Mouse (Mus musculus) embryo, embryonic 11 days (tissue): ENCODE measurements around the gene 1810049J17Rik.
A peak's percentile ranks its signal among the peaks of the same experiment; 100 is the strongest.
"Not testable (repeated sequence)": the region's sequence is repeated elsewhere in the genome, so short reads cannot be mapped to it uniquely, and the experiment has no call there.

Experiments used
- DNase-seq: peaks from one replicate; pipeline ENCODE4 v3.0.0-alpha.2; 2015

1810049J17Rik gene

DNA sequence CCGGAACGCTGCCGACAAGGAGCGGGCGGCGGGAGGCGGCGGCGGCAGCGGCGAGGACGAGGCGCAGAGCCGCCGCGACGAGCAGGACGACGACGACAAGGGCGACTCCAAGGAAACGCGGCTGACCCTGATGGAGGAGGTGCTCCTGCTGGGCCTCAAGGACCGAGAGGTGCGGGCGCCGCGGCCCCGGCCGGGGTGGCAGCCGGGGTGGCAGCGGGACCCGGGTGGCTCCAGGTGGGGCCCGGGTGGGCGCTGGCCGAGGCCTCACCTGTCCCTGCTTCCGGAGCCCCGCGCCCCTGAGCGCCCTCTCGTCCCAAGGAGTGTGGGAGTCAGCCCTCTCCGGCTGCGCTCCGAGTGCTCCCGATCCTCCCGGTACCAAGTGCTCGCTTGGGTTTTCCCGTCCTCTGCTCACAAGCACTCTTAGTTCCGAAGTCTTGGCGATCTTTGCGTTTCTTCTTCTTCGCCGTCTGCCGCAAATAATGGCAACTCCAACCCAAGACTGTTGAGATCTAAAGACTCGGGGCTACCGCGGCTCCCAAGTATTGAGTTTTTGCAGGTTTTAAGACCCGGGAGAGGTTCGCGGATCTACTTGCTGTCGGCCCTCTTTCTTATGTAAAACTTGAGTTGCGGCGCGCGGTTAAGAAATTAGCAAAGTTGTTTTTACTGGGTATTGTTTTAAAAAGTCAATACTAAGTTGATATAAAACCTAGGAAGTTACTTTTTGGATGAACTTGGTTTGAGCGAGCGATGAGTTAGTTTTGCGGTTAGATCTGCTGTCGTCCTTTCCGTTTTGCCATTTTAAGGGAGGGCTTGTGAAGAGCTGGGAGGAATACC, at the start of gene 1810049J17Rik:
Gene 1810049J17Rik (minus strand): TSS at position 112 of the 834 bp plus-strand sequence.
- DNase-seq: peak; percentile 63

DNA sequence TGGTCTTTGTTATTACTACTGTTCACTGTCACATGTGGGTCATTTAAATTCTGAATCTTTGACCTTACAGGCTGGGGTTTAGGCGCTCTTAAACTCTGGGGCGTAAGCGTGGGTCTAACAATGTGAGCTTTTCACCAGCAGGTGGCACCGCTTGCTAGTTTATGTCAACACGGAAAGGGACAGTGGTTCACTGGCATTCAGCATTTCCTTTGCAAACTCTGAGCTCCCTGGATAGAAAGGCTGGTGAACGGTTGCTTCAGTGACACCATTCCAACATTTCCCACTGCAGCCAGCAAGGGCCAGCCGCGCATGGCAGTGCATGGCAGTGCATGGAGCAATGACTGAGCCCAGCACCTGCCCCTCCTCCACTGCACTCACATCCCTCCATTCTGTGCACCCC, 49.5 kb upstream of the 1810049J17Rik start:
- DNase-seq: peak; percentile 90

DNA sequence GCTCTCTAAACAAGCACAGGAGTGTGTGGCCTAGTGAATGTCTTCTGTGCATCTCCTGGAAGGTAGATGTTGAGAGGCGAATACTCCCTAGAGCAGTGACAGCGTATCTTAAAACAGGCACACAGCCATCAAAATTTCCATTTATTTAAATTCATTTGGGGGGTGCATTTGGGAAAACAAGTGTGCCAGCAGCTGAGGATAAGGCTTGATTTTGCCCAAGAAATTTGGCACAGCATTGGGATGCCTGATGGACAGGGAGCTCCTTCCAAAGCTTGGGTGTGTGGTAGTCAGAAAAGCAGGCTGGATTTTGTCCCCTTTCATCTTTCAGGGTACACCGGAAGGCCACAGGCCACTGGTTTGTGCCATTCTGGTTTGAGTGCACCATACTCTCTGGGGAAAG, 48.4 kb upstream of the 1810049J17Rik start:
- DNase-seq: no peak

DNA sequence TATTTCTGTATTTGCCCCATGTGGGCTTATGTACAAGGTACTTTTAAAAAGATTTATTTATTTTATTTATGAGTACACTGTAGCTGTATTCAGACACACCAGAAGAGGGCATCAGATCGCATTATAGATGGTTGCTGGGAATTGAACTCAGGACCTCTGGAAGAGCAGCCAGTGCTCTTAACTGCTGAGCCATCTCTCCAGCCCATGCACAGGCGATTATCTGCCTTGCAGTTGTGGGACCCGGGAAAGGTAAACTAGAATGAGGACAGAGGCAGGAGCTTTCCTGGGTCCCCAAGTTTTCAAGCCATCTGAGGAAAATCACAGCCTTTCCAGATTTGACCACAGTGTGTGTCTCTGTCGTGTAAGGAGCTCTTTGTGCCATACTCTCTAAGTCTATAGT, 47.2 kb upstream of the 1810049J17Rik start:
- DNase-seq: no peak

DNA sequence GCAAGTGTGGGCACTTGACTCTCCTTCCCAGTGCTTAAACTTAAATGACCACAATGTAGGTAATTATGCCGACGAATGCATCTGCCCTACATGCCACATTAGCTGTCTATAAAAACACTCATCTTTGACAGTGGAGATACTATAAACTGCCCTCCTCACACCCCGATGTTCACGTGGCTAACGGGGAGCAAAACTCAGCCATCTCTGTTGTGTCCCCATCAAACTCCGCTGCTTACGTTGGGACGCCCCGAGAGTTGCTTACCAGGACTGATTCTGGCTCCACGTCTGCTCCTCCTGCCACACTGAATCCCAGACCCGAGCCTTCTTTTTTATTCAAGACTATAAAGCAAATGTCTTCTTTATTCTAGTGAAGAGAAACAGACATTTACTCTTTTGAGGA, 46.7 kb upstream of the 1810049J17Rik start:
- DNase-seq: no peak

DNA sequence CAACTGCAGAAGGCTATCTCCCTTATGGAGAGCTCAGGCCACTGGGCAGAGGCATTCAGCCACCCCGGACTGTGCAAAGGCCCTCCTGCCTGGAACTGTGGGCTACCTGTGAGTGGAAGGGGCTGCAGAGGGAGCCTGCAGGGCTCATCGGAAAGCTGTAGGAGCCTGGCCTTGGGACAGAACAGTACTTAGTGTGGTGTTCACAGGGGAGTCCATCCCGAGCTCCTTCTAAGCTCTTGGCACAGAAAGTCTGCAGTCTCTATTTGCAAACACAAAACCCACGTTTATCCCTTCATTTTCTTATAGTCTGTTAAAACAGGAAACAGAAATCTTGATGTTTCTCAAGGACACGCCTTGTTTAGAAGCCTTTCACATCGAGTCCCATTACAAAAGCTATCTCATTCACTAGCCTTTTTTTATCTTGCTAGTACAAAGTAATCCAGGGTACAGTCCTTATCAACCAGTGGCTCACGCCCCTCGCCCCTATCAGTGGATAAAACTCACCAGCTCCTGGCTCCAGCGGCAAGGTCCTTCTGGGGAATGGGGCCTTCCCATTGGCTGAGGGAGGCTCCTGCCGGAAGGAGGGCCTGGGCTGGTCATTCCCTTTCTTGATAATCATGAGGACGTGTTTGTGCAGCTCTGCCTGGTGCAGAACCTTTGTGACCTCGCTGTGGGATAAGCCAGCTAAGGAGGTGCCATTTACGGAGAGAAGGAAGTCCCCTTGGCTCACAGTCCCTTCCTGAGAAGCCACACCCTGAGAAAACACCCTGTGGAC, 45.8 kb upstream of the 1810049J17Rik start:
- DNase-seq: no peak

DNA sequence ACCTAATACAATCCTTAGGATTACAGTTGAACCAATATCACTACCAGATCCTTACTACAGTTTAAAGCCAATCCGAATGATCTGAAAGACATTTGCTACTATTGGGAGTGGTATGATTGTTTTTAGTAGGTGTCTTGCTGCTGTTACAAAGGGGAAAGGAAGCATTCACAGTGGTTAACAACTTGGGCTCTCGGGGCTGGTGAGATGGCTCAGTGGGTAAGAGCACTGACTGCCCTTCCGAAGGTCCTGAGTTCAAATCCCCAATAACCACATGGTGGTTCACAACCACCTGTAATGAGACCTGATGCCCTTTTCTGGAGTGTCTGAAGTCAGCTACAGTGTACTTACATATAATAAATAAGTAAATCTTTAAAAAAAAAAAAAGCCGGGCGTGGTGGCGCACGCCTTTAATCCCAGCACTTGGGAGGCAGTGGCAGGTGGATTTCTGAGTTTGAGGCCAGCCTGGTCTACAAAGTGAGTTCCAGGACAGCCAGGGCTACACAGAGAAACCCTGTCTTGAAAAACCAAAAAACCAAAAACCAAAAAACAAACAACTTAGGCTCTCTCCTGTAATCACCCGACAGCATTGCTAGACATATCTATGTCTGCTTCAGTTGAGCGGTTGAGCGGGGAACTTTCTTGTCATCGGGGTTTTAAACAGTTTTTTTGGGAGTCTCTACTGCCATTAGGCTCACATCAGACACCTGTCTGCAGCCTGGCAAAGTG, 45.0 kb upstream of the 1810049J17Rik start:
- DNase-seq: not testable (repeated sequence)

DNA sequence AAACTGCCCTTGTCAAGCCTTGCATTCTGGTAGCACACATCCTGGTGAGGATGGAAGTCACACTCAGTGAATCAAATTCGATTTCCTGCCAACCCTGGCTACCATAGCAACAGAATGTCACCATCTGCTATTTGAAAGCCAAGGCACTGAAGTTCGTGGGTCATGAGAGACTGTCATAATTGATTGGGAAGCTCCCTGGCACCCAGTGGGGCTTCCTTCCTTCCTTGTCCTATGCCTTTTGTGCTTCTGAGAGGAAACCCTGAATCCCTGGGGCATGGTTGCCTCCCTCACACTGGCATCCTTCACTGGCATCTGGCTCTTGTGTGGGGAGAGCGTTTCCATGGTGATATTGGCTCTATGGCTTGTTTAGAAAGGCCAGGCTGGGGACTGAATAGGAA, 44.4 kb upstream of the 1810049J17Rik start:
- peak; percentile 70 for DNase-seq

DNA sequence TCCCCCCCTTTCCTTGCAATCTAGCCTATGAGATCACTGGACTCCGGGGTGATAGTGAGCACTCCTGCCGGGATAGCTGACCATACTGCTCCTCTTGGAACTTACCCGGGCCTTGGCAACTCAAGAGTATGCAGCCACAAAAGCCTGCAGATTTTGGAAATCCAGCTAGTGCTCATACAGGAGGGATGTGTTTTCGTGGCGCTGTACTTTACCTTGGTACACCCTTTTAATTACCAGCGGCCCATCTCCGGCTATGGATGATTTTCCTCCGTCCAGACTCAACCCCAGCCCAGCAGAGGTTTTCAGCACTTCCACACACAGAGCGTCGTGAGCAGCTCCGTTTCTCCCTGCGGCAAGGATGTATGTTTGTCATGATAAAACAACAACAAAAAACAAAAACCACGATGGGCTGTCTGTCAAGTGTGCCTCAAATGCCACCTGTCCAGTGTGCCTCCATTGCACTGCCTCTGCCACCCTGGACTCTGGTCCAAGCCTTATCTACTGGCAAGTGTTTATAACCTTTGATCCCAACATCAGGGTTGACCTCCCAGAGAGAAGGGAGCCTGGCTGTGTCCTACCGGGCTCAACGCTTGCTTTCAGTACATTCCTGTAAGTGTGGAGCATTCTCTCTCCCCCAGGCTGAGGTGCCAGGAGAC, 43.8 kb upstream of the 1810049J17Rik start:
- no peak for DNase-seq

DNA sequence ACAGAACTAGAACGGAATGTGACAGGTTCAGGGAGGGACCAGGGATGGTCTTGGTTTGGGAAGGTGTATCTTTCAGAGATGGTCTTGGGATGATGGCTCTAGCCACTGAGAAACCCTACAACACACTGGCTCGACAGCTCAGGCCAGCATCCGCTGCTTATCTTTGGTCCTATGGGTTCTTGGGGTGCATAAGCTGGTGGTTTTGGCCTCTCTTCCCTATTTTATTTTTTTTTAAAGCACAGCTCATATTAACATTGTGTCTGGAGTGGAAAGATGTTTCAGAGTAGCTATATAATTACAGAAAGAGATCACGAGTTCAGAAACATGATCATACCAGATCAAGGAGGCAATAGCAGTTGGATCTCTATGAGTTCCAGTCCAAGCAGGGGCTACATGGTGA, 42.4 kb upstream of the 1810049J17Rik start:
- no peak for DNase-seq

DNA sequence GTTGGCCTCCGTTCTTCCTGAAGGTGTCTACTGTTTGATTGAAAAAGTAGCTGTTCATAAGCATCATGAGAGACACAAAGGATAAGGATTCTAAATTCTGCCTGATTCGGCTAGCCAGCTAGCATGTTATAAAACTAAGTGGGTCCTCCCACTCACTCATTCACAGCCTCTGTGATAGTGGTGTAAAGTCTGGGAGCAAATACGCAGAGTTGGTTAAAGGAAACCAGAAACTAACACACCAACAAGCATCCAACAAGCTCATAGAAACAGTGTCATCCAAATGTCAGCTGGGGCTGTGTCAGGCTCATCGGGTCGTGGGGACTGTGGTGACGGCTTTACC, 41.0 kb upstream of the 1810049J17Rik start:
- DNase-seq: no peak

DNA sequence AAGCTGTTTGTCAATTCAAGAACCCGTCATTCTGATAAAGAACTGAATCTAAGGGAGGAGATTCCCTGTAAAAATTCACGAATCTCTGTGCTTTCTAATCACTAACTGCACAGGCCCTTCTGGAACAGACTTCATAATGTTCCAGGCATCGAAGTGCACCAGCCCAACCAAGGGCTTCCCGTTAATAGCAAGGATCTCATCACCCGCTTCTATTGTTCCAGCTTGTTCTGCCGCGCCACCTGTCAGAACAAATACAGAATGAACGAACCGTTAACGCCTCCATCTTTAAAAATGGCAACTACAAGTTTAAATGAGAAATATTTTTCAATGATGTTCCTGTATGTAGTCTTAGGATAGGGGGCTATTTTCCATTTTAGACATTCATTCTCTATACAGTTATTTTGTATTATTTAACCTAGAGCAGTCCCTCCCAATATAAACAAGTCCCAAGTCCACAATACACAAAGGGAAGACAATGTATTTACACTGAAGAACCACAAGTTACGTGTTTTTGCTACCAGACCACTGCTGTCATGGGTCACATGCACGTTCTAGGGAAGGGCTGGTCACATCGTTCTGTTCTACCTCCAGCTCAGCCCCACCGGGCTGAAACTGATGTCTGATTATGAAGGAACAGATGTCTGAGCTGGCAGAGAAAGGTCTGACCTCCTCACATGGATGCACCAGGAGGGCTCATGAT, 40.5 kb upstream of the 1810049J17Rik start:
- DNase-seq: no peak

DNA sequence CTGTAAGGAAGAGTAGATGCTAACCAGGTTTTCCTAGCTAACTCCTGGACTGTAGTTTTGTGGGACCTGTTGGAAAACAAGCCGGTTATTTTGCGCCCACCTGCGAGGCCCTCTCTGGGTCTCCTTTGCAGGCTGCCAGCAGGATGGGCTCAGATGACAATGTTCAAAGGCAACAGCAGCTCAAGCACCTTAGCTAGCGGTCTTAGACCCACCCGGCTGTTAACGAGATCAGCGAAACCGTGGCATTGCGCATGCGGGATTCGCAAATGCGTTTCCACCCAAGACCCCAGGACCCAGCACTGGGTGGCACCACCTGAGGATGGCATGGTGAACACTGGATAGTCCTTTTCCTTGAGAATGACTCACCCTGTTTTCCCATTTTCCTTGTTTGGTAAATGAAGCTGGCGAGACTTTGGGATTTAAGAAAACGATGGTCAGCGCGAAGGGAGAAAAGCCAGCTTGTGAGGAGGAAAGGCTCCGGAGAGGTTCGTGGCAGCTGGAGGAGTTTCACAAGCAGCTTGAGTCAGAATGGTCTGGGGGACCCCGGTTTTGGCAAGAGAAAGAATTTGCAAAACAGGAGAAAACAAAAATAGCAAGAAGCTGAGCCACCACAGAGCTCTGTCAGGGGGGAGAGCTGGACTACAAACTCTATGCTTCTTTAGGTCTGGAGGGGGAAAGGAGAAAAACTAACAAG, 39.0 kb upstream of the 1810049J17Rik start:
- no peak for DNase-seq

DNA sequence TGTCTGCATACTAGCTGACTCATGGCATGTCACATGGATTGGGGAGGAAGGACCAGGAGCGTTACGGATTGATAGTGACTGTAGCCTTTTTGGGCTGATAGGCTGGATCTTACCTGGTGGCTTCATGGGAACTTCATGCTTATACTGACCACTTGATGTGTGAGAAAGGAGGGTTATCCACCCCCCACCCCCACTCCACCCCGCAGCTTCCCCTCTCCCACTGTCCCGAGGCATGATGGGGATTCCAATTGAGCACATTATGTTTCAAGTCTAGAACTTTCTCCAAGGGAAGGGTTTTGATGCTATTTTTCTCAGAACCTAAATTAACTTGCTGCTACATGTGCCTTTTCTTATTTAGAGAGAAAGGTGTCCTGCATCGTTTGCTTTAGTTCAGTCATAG, 36.7 kb upstream of the 1810049J17Rik start:
- DNase-seq: no peak

DNA sequence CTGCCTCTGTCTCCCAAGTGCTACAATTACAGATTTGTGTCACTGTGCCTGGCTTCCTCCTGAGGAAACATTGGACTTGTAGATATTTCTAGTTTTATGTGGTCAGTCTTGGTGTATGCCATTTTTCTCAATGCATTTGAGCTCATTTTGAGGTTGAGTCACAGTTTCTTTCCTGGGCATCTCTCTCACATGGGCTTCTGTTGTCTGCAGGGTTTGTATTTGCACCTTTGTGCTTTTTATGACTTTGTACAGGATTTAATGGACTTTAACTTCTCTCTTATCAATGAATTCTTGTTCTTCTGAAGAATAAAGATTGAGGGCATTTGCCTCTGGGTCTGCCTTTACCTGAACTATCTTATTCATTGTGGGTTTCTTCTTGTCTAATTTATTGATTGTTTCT, 35.8 kb upstream of the 1810049J17Rik start:
- no peak for DNase-seq

DNA sequence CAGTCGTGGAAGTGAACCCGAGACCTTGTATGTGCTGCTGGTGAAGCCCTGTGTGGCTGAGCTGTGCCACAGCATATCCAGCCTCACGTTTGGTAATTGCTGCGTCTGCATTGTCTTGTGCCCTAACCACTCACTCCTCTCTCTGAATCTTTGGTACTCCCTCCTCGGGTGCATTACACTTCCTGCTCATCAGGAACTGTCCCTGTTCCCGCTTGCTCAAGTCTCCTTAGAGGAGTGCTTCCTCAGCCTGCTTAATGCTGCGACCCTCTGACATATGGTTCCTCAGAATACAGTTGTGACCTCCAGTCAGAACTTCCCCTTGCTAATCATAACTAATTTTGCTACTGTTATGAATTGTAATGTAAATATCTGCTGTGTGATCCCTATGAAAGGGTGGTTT, 34.2 kb upstream of the 1810049J17Rik start:
- DNase-seq: no peak

DNA sequence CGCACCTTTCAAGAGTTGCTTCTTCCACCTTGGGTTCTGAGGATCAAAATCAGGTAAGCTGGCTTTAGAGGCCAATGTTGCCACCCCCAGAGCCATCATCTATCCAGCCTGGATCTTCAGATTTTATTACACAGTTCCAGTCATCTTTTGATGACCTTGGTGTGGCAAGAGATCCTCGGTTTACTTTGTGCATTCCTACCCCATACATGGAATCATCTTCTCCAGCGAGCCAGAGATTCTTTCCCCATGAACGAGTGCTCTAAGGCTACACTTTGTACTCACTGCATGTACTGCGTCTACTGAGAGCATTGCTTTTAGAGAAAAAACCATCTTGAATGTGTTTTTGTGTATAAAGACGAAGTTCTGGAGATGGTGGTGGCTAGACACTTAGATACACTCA, 33.6 kb upstream of the 1810049J17Rik start:
- no peak for DNase-seq

DNA sequence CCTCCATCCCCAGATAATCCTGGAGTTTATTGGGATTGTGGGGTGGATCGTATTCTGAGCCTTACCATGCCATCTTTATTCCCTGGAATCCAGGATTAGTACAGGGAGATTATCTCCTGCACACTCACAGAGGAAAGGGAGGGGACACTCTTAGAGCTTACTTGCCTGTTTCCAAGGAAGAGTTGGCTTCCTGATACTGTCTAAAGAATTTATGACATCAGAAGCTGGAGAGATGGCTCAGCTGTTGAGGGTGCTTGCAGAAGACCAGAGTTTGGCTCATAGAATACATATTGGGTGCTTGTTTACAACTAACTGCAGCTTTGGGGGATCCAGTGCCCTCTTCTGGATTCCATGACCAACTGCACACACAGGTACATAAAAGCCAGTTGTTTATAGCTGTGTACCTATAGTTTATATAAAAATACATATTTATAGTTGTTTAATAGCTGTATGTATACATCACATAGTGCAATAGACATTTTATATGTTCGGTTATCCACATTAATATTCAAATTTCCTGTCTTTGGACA, 32.6 kb upstream of the 1810049J17Rik start:
- DNase-seq: no peak

DNA sequence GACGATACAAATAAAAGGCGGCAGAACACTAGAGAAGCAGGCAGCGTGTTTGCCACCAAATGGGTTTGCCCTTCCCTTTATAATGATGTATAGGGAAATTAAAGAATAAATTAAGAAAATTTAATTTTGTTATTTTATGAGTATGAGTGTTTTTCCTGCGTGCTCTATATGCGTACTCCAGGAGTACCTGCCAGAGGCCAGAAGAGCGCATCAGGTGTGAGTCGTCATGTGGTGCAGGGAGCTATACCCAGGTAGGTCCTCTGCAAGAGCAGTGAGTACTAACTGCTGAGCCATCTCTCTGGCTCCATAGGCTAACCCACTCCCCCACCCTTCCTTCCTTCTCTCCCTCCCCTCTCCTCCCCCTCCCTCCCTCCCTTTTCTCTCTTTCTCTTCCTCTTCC, 29.8 kb upstream of the 1810049J17Rik start:
- no peak for DNase-seq

DNA sequence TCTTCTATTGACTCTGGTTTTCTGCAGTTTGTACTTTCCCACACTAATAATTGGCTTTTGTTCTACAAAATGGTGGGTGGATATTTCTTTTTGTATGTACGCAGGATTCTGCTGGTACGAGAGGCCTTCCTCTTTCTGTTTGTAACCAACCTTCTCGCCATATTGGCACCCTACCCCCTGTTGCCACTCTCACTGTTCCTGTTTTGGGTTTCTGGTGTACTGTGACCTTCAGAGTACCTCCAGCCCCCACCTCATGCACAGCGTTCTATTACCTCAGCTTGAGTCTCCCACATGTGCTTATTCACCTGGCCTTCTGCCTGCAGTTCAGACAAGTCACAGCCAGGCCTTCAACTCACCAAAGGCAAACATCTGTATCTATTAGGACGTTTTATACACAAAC, 28.1 kb upstream of the 1810049J17Rik start:
- DNase-seq: no peak

DNA sequence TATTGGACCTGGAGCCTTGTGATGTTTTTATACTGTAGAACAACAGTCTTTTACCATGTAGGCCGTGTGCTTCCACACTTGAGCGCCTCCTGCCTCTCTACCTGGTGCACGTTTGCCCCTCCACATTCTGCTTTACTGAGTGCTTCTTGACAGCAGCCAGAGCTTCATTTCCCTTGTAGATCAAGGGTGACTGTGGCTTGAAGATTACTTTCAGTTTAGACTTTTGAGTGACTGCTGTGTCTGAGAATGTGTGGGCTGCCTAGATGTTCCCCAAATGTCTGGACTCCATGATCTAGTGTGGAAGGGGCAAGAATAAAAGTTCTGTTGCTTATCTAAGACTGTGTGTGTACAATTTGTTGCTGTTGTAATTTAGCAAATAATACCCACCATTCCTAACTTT, 27.3 kb upstream of the 1810049J17Rik start:
- no peak for DNase-seq

DNA sequence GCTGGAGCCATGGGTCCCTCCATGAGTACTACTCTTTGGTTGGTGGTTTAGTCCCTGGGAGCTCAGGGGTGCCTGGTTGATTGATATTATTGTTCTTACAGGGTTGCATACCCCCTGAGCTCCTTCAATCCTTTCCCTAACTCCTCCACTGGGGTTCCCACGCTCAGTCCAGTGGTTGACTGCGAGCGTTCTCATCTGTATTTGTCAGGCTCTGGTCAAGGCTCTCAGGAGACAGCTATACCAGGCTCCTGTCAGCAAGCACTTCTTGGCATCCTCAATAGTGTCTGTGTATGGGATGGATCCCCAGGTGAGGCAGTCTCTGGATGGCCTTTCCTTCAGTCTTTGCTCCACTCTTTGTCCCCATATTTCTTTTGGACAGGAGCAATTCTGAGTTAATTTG, 25.2 kb upstream of the 1810049J17Rik start:
- DNase-seq: no peak
